Mouse (Mus musculus): ENCODE data around the gene Edaradd.
"Not testable (repeated sequence)": the region's sequence is repeated elsewhere in the genome, so short reads cannot be mapped to it uniquely, and the experiment has no call there.

Edaradd gene

GRCm38 (mm10) chr13:12511189-12511965 is 8.9 kb downstream of the Edaradd start:
- no peak for DNase-seq (ENCODE audit: low read depth, low spot score)

DNA sequence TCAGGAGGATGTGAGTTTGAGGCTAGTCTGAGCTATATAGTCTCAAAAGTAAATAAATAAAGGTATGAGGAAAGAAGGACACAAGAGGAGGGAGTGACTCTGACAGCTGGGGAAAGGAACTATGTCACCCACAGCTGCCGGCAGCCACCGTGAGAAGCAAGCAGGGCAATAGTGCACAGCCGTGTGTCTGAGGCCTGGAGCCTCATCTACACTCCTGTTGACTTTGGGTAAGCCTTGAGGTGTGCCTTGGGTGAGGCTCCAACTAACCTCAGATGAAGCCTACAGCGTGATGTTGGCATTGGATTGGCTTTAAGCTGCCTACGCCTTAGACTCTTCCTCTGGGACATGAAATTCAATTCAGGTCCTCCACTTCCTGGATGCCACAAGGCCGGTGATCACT is 10.2 kb downstream of the Edaradd start:
- DNase-seq (ENCODE audit: low read depth, low spot score), result no peak

- no peak for DNase-seq (ENCODE audit: low read depth, low spot score)
These were observed 12.8 kb downstream of the Edaradd start for GRCm38 (mm10) chr13:12507426-12507825.

DNA sequence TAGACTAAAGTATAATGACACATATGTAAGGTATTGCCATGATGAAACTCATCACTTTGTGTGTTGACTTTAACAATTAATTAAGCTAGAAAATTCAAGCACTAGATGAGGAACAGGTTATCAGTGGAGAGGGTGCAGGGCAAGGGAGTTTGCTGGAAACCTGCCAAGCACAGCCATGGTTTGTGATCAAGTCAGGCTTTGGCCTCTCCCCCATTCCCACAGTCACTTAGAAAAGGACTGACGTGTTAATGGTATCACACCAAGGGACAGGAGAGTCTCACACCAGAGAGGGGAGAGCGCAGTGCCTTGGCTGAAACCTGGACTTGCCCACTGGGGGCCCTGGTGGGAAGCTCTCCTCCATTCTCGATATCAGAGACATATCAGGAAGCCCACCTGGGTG is 14.9 kb downstream of the Edaradd start:
- DNase-seq (ENCODE audit: low read depth, low spot score), result no peak

DNA sequence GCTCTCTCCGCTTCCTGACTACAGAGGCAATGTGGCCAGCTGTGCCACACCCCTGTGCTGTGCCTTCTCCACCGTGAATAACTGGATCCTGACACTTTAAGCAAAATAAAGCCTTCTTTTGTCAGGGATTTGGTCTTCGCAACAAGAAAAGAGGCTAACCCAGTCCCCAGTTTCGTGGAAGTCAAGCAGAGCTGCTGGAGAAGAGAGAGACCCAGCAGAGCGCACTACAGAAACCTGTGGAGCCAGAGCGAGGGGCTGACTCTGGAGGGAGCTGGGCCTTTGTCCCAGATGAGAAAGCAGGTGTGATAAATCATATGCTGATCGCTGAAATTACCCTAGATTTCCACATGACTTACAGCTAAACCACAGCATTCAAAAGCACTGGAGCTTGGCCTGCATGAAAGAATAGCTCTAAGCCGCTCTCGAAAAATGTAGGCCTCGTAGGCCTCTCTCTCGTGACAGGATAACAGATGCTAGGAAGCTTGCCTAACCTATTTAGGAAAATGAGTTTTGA is 16.9 kb downstream of the Edaradd start:
- no peak for DNase-seq (ENCODE audit: low read depth, low spot score)

GRCm38 (mm10) chr13:12502665-12503237 is 17.5 kb downstream of the Edaradd start:
- DNase-seq (ENCODE audit: low read depth, low spot score), result no peak

- DNase-seq (ENCODE audit: low read depth, low spot score), result no peak
These were observed 21.1 kb downstream of the Edaradd start for GRCm38 (mm10) chr13:12499107-12499506.

DNA sequence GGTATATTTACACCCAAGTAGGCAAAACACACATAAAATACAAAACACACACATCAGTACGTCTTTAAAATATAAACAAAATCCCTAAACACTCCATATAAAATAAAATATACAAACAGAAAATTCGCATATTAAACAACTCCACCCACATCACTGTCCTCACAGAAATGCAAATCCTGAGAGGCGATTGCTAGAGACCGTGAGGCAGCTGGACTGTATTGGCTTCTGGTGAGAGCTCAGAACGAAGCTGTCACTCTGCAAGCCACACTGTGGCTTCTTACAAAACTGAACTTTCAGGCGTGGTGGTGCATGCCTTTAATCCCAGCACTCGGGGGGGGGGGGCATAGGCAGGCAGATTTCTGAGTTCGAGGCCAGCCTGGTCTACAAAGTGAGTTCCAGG is 22.4 kb downstream of the Edaradd start:
- DNase-seq (ENCODE audit: low read depth, low spot score), result no peak

DNA sequence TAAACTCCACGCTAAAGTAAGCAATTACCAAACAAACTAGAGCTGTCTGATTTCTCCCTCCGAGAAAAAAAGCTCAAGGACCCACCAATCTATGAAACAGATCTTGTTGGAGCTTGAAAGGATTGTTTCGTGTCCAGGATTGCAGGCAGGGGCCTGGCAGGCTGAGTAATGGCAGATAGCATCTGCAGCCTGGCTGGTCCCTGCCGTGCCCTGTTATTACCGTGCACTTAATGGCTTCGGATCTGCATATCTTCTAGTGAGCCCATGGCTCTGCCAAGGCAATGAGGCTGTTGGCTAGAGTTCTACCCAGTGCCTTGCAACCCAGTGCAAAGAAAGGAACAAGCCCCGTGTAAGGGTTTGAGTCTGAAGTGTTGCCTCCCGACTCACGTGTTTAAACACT is 25.5 kb downstream of the Edaradd start:
- DNase-seq (ENCODE audit: low read depth, low spot score), result no peak

GRCm38 (mm10) chr13:12492515-12492914 is 27.7 kb downstream of the Edaradd start:
- no peak for DNase-seq (ENCODE audit: low read depth, low spot score)

- no peak for DNase-seq (ENCODE audit: low read depth, low spot score)
These were observed 34.6 kb downstream of the Edaradd start for GRCm38 (mm10) chr13:12485640-12486039.

GRCm38 (mm10) chr13:12485197-12485596 is 35.0 kb downstream of the Edaradd start:
- peak; percentile 34 for DNase-seq (ENCODE audit: low read depth, low spot score)

DNA sequence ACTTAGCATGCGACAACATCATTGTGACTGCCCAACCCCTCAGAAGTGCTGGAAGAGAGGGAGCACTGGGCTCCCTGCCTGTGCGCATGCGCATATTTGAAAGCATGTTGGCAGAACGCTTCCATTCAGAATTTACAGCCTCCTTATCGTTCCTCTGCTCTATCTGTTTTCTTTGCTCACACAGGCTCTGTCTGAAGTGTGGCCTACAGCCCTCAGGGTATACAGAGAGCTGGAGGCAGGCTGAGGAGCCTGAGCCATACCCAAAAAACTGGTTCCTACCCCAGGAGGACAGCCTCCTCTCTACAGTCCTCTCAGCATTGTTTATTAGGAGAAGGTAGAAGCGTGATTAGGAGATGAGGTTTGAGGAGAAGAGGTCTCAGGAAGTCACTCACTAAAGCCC is 40.4 kb downstream of the Edaradd start:
- no peak for DNase-seq (ENCODE audit: low read depth, low spot score)

- no peak for DNase-seq (ENCODE audit: low read depth, low spot score)
These were observed 41.9 kb downstream of the Edaradd start for GRCm38 (mm10) chr13:12478301-12478700.

- no peak for DNase-seq (ENCODE audit: low read depth, low spot score)
These were observed 43.4 kb downstream of the Edaradd start for GRCm38 (mm10) chr13:12476886-12477285.

DNA sequence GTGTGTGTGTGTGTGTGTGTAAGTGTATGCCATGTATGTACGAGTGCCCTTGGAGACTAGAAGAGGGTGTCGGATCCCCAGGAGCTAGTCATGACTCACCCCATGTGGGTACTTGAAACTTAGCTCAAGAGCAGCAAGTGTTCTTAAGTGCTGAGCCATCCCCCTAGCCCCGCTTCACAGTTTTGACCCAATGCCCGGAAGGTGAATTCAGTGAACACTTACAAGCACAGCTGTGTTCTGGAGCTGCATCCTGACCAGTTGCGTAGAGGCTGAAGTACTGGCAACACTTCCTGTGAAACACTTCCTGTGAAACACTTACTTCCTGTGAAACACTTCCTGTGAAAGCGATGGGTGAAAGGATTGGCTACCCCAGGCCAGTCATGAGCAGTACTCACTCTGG is 45.0 kb downstream of the Edaradd start:
- no peak for DNase-seq (ENCODE audit: low read depth, low spot score)

DNA sequence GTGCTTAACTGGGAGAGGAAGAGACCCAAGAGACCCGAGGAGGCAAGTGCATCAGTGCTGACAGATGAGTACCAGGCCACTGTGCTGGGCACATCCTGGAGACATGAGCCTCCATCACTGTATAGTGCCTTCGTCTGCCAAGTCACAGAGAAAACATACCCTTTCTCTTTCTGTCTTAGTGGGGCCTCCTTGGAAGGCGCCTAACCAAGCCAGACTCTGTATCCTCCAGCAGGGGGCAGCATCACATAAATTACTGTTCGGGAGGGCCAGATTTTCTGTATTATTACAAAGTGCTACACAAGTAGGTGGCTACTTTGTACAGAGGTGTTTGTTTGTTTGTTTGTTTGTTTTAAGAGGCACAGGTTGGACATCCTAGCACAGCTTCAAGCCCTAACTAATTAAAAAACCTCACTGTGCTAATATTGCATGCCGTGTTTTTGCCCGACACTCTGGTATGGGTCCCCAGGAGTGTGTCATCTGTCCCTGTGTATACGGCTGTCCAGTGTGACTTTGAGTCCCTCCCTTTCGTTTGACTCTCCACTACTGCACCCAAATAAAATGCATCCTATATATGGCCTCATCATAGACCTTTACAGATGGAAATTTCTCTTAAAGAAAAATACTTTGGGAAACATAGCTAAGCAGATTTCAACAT is 46.4 kb downstream of the Edaradd start:
- peak; percentile 83 for DNase-seq (ENCODE audit: low read depth, low spot score)

DNA sequence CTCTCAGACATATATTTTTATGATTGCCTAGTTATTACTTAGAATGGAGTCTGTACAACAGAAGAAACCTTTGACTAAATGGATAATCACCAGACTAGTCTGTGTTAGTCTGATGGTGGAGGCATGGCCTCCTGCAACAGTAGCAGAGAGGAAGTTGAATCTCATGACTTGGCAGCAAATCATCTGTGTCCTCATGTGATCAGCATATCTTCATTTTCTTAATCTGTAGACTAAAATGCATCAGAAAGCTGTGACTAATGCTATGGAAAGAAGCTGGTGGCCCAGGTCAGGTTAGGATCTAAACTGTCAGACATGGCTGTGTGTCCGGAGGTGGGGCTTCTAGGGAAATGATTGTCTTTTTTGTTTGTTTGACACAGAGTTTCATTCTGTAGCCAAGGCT is 51.8 kb downstream of the Edaradd start:
- DNase-seq (ENCODE audit: low read depth, low spot score), result peak; percentile 48

- no peak for DNase-seq (ENCODE audit: low read depth, low spot score)
These were observed 55.4 kb downstream of the Edaradd start, which contains the start of gene Lgals8 for GRCm38 (mm10) chr13:12464844-12465243. Gene Lgals8, minus strand, starts transcription at chr13:12464944.

DNA sequence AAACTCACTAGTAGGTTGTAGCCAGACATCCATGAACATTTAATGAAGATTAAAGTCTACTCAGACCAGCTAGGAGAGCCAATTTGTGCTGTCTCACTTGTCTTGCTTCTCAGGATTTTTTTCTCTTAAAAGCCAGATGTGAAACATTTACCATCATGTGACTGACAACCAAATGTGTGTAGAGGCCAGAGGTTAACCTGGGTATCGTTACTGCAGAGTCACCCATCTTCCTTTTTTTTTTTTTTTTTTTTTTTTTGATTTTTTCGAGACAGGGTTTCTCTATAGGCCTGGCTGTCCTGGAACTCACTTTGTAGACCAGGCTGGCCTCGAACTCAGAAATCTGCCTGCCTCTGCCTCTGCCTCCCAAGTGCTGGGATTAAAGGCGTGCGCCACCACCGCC is 56.1 kb downstream of the Edaradd start:
- not testable (repeated sequence) for DNase-seq (ENCODE audit: low read depth, low spot score)

GRCm38 (mm10) chr13:12462623-12463022 is 57.6 kb downstream of the Edaradd start:
- no peak for DNase-seq (ENCODE audit: low read depth, low spot score)

DNA sequence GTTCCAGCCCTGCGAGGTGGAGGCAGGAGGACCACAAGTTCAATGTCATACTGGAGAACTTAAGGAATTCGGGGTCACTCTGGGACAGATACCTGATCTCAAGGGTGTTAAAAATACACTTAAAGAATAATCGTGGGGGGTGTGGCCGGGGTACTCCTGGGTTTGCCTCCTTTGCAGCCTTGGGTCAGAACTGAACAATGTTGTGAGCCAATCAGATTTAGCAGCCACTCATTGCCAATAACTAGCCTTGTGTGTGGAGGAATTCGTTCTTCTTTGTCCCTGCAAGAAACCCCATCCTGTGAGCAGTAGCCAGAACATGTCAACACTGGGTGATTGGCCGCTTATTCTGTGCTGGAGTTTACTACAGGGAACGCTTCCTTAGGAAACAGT is 58.5 kb downstream of the Edaradd start:
- DNase-seq (ENCODE audit: low read depth, low spot score), result peak; percentile 56
